Mouse (Mus musculus) C2C12 (cell line): Measurements from ENCODE around the gene Omp. TPM values are rescaled to one million over a fixed set of nuclear protein-coding genes. Genes with fewer than 3 reads are reported as not detected.

Source experiments
- H3K27me3 ChIP-seq: one replicate; pipeline ENCODE4 v1.6.1; 2011; ENCODE audit not compliant: control insufficient read depth, insufficient read depth, insufficient read length
- H3K36me3 ChIP-seq: one replicate; pipeline ENCODE4 v1.6.1; 2011; ENCODE audit not compliant: control insufficient read depth, insufficient read depth
- H3K4me3 ChIP-seq: one replicate; pipeline ENCODE4 v1.5.1; 2011; ENCODE audit warnings: mild to moderate bottlenecking, control low read depth; ENCODE audit not compliant: poor library complexity, insufficient read depth, severe bottlenecking
- H3K79me2 ChIP-seq: one replicate; pipeline ENCODE4 v1.6.1; 2011; ENCODE audit not compliant: control insufficient read depth, insufficient read depth
- H3K79me3 ChIP-seq: one replicate; pipeline ENCODE4 v1.6.1; 2011; ENCODE audit warnings: low read depth, control low read depth
- H3ac ChIP-seq: one replicate; pipeline ENCODE3; 2011; ENCODE audit warnings: low read depth; ENCODE audit not compliant: control insufficient read depth, insufficient read length
- CEBPB ChIP-seq: IDR thresholded peaks from one replicate; pipeline ENCODE4 v1.6.1; 2011; ENCODE audit warnings: low read depth, mild to moderate bottlenecking, control low read depth, moderate library complexity
- CTCF ChIP-seq: IDR thresholded peaks from one replicate; pipeline ENCODE4 v1.5.1; 2011; ENCODE audit not compliant: control insufficient read depth, insufficient read depth, insufficient read length
- FOSL1 ChIP-seq: IDR thresholded peaks from one replicate; pipeline ENCODE4 v1.8.0; 2011; ENCODE audit warnings: mild to moderate bottlenecking, low read length; ENCODE audit not compliant: poor library complexity, insufficient read depth, severe bottlenecking
- MAX ChIP-seq: IDR thresholded peaks from one replicate; pipeline ENCODE4 v1.6.1; 2011; ENCODE audit warnings: mild to moderate bottlenecking, control low read depth
- MYOD1 ChIP-seq: IDR thresholded peaks from one replicate; pipeline ENCODE4 v1.6.1; 2011; ENCODE audit warnings: low read depth; ENCODE audit not compliant: control insufficient read depth, insufficient read length
- MYOG ChIP-seq: IDR thresholded peaks from one replicate; pipeline ENCODE4 v1.6.1; 2011; ENCODE audit not compliant: control insufficient read depth, insufficient read length; ENCODE audit errors: extremely low read depth
- USF1 ChIP-seq: IDR thresholded peaks from one replicate; pipeline ENCODE4 v1.6.1; 2011; ENCODE audit warnings: low read depth, mild to moderate bottlenecking, control low read depth, moderate library complexity
- polyA plus RNA-seq: library from polyadenylated mRNA; unstranded; fragments of >200 nt; fragmentation: generic; extraction: Trizol; gene quantifications from one replicate; pipeline ENCODE4 v1.2.1, GENCODE M21; 2012; ENCODE audit warnings: missing spikeins

The Omp gene
- polyA plus RNA-seq, 1 experiment, result 0.40 TPM

- H3K4me3 ChIP-seq, result no peak overlapping the region
- no peak for TF ChIP-seq MAX
- no peak for TF ChIP-seq CTCF
- TF ChIP-seq CEBPB, result no peak
- TF ChIP-seq FOSL1, result no peak
- TF ChIP-seq USF1, result no peak
- TF ChIP-seq MYOG, result no peak
- TF ChIP-seq MYOD1, result no peak
- H3K36me3 ChIP-seq, result no peaks in the 10 kb centered on the region
Observed at GRCm38 (mm10) chr7:98097557-98097956, 47.7 kb downstream of the Omp start.

DNA sequence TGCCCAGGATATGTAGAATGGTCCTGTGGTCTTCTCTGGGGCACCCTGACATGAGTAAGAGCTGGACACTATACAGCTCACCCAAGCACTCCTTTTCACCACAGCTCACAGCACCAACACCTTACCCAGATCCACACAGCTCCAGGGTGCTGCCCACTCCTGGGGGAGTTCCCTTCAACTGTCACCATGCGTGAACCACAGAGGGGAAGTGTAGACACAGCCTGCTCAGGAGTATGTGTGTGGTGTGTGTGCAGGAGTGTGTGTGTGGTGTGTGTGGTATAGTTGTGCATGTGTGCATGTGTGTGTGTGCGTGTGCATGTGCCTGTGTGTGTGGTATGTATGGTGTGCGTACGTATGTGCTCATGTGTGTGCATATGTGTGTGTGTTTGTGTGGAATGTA is 49.5 kb downstream of the Omp start:
- Histone ChIP-seq H3K79me3 (no peaks in the 10 kb centered on the region), H3ac (no peak overlapping the region), H3K79me2 (no peaks in the 10 kb centered on the region), H3K36me3 (no peaks in the 10 kb centered on the region), H3K4me3 (no peak overlapping the region), H3K27me3 (peaks cover 69% of the 10 kb centered on the region)
- TF ChIP-seq CEBPB, result no peak
- TF ChIP-seq USF1, result no peak
- no peak for TF ChIP-seq CTCF
- TF ChIP-seq MYOG, result no peak
- TF ChIP-seq MYOD1, result no peak
- no peak for TF ChIP-seq MAX
- no peak for TF ChIP-seq FOSL1

More at GRCm38 (mm10) chr7:98097557-98097956, 47.7 kb downstream of the Omp start:
- Histone ChIP-seq H3K79me3 (no peaks in the 10 kb centered on the region), H3K79me2 (no peaks in the 10 kb centered on the region), H3ac (no peak overlapping the region), H3K27me3 (peaks cover 54% of the 10 kb centered on the region)

Other genes starting within 250 kb of the Omp start
- gene Gdpd4, start 225.5 kb downstream of the Omp start, polyA plus RNA-seq, result not detected
- gene Myo7a, start 26.0 kb downstream of the Omp start, polyA plus RNA-seq, result 0.06 TPM
- gene Capn5, start 32.8 kb upstream of the Omp start, polyA plus RNA-seq, result 2.5 TPM
- not detected for gene B3gnt6, start 54.0 kb upstream of the Omp start, polyA plus RNA-seq
- gene Acer3, start 175.7 kb upstream of the Omp start, polyA plus RNA-seq, result 7.6 TPM
- gene Tsku, start 215.8 kb upstream of the Omp start, polyA plus RNA-seq, result 9.6 TPM